Mouse (Mus musculus) forebrain, postnatal 0 days (tissue): ENCODE results near the gene Hspa12b. TPM values are rescaled to one million over a fixed set of nuclear protein-coding genes. Genes with fewer than 3 reads are reported as not detected.

Source experiments
- ATAC-seq: fragments of 200-750 bp; cut with Nextera tagmentation; 2 replicates; pipeline ENCODE4 v1.8.0; 2017; ENCODE audit warnings: mild to moderate bottlenecking, moderate library complexity
- DNase-seq: peaks from one replicate; pipeline ENCODE4 v3.0.0-alpha.2; 2015
- H3K27ac ChIP-seq: fragments of 300-500 bp; sonication (generic); 2 replicates; pipeline ENCODE4 v1.5.1; 2014; ENCODE audit warnings: low read depth, mild to moderate bottlenecking, antibody characterized with exemption, low read length, moderate library complexity, mixed read lengths
- H3K27me3 ChIP-seq: fragments of 300-500 bp; sonication (generic); 2 replicates; pipeline ENCODE4 v1.6.1; 2014; ENCODE audit warnings: mild to moderate bottlenecking, low read length, mixed read lengths; ENCODE audit not compliant: insufficient read depth
- H3K36me3 ChIP-seq: fragments of 300-500 bp; sonication (generic); 2 replicates; pipeline ENCODE4 v1.6.1; 2014; ENCODE audit warnings: mild to moderate bottlenecking, moderate library complexity; ENCODE audit not compliant: insufficient read depth
- H3K4me1 ChIP-seq: fragments of 300-500 bp; sonication (generic); 2 replicates; pipeline ENCODE4 v1.6.1; 2014; ENCODE audit warnings: antibody characterized with exemption; ENCODE audit not compliant: insufficient read depth
- H3K4me2 ChIP-seq: fragments of 300-500 bp; sonication (generic); 2 replicates; pipeline ENCODE4 v1.6.1; 2014; ENCODE audit warnings: low read depth, mild to moderate bottlenecking, moderate library complexity
- H3K4me3 ChIP-seq: fragments of 300-500 bp; sonication (generic); 2 replicates; pipeline ENCODE4 v1.5.1; 2014; ENCODE audit warnings: low read depth, low read length, mixed read lengths
- H3K9ac ChIP-seq: fragments of 300-500 bp; sonication (generic); 2 replicates; pipeline ENCODE4 v1.6.1; 2014; ENCODE audit warnings: mild to moderate bottlenecking
- H3K9me3 ChIP-seq: fragments of 300-500 bp; sonication (generic); 2 replicates; pipeline ENCODE4 v1.6.1; 2016; ENCODE audit warnings: low read length
- CTCF ChIP-seq: sonication (generic); IDR thresholded peaks from 2 replicates; pipeline ENCODE4 v1.5.1; 2016; ENCODE audit warnings: antibody characterized with exemption, control low read depth, low read depth
- WGBS: fragments of 180-500 bp; shearing (Covaris S2); extraction: QIAGEN DNeasy Blood & Tissue Kit; methylation state at CpG from one replicate; pipeline ENCODE4 v1.1.7; 2014; 5-methylcytosine and 5-hydroxymethylcytosine counted together
- polyA plus RNA-seq: library from polyadenylated mRNA; unstranded; fragments of >200 nt; fragmentation: Nextera tagmentation; extraction: Ambion mirVana; gene quantifications from 2 replicates; pipeline ENCODE4 v1.2.1, GENCODE M21; 2015
- total RNA-seq: library from RNA; depleted of rRNA; stranded (reverse); fragments of >200 nt; gene quantifications from 2 replicates; pipeline ENCODE4 v1.2.3, GENCODE M21; 2014

Hspa12b gene
- total and polyA plus RNA-seq, 2 experiments from 2014 or later, result 2.2 to 5.3 TPM

GRCm38 (mm10) chr2:131171401-131172104 lies 44.5 kb downstream of the Hspa12b start:
- DNase-seq (no peak), ATAC-seq (no peak)
- Histone ChIP-seq H3K4me2 (no peak overlapping the region; the same call in 1 of the 2 replicates), H3K4me1 (peaks cover 10% of the 10 kb centered on the region; the same call in 1 of the 2 replicates), H3K4me3 (no peak overlapping the region), H3K9ac (0 out of 2 replicates have a peak overlapping the region, but pooled peaks have one; percentile 18), H3K27me3 (no peaks in the 10 kb centered on the region), H3K36me3 (0 out of 2 replicates have a peak, but pooled peaks cover 14% of the 10 kb centered on the region), H3K27ac (no peak overlapping the region), H3K9me3 (no peaks in the 10 kb centered on the region)
- 20% methylated on average over 42 of the region's 43 CpGs for WGBS
- TF ChIP-seq CTCF, result peak; percentile 28; the same call in 1 of the 2 replicates

DNA sequence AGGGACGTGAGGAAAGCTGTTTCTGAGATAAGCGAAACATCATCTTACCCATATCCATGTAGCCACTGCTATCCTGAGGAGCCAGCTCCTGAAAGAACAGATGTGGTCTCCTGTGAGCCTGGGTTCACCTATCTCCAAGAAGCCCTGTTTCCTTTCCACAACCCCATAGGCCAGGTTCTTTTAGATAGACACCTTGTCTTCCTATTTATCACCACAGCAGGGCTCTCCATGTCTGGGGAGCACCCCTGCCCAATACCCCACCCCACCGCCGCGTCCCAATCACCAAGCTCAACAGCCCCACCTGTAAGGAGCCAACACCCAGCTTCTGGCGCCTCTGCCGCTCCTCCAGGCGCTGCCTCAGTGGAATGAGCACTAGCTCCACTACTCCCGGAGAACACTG lies 45.2 kb downstream of the Hspa12b start:
- ATAC-seq (no peak), DNase-seq (no peak)
- Histone ChIP-seq H3K4me1 (peaks cover 18% of the 10 kb centered on the region), H3K36me3 (0 out of 2 replicates have a peak, but pooled peaks cover 14% of the 10 kb centered on the region), H3K27ac (no peak overlapping the region), H3K4me2 (no peak overlapping the region), H3K27me3 (no peaks in the 10 kb centered on the region), H3K4me3 (no peak overlapping the region), H3K9me3 (no peaks in the 10 kb centered on the region), H3K9ac (no peak overlapping the region)
- TF ChIP-seq CTCF, result no peak
- WGBS, result 61% methylated on average over 9 of the region's 9 CpGs

DNA sequence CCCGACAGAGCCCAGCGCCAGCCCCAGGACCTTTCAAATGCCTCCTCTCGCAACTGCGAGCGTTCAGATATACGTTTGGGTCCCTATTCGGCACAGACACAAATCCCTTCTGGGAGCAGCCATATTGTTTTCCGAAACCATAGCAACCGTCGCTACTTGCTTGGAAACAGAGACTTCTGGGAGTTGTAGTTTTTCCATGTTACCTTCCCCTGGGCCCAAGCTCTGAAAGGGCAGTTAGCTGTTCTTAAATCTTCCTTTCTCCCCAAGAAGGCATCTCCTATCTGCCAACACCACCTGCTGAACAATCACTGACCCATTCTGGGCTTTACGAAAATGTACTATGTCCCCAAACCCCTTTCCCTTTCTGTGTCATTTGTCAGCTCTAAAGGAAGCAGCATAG lies 47.6 kb downstream of the Hspa12b start:
- ATAC-seq (peak; percentile 72), DNase-seq (peak; percentile 85)
- no peak overlapping the region for H3K9ac ChIP-seq
- peak overlapping the region; percentile 91 for H3K4me2 ChIP-seq
- H3K27ac ChIP-seq, result no peak overlapping the region
- whole genome bisulfite sequencing, result 5% methylated on average over 11 of the region's 11 CpGs
- peak overlapping the region; percentile 43 for H3K4me3 ChIP-seq
- no peak for TF ChIP-seq CTCF
- no peaks in the 10 kb centered on the region for H3K9me3 ChIP-seq
- peaks cover 31% of the 10 kb centered on the region for H3K4me1 ChIP-seq
- no peaks in the 10 kb centered on the region for H3K27me3 ChIP-seq
- peaks cover 14% of the 10 kb centered on the region; the same call in 1 of the 2 replicates for H3K36me3 ChIP-seq

GRCm38 (mm10) chr2:131175286-131175944 lies 48.3 kb downstream of the Hspa12b start:
- WGBS, result 70% methylated on average over 3 of the region's 3 CpGs
- Histone ChIP-seq H3K4me1 (peaks cover 33% of the 10 kb centered on the region), H3K9ac (no peak overlapping the region), H3K27me3 (no peaks in the 10 kb centered on the region), H3K36me3 (peaks cover 14% of the 10 kb centered on the region; the same call in 1 of the 2 replicates), H3K4me3 (no peak overlapping the region), H3K27ac (no peak overlapping the region), H3K4me2 (no peak overlapping the region), H3K9me3 (no peaks in the 10 kb centered on the region)
- DNase-seq, result no peak
- no peak for ATAC-seq
- no peak for TF ChIP-seq CTCF

GRCm38 (mm10) chr2:131175945-131176309 lies 48.8 kb downstream of the Hspa12b start:
- TF ChIP-seq CTCF, result no peak
- H3K4me2 ChIP-seq, result no peak overlapping the region
- H3K4me3 ChIP-seq, result no peak overlapping the region

GRCm38 (mm10) chr2:131176491-131176890 lies 49.4 kb downstream of the Hspa12b start:
- Histone ChIP-seq H3K36me3 (peaks cover 11% of the 10 kb centered on the region; the same call in 1 of the 2 replicates), H3K27me3 (no peaks in the 10 kb centered on the region), H3K9me3 (no peaks in the 10 kb centered on the region), H3K4me2 (no peak overlapping the region), H3K27ac (no peak overlapping the region), H3K4me3 (no peak overlapping the region), H3K9ac (no peak overlapping the region), H3K4me1 (peaks cover 33% of the 10 kb centered on the region)
- WGBS, result 62% methylated on average over 5 of the region's 5 CpGs
- no peak for TF ChIP-seq CTCF
- ATAC-seq (no peak), DNase-seq (no peak)

More at GRCm38 (mm10) chr2:131175945-131176309, 48.8 kb downstream of the Hspa12b start:
- H3K36me3 ChIP-seq, result peaks cover 14% of the 10 kb centered on the region; the same call in 1 of the 2 replicates
- no peak overlapping the region for H3K27ac ChIP-seq
- no peaks in the 10 kb centered on the region for H3K27me3 ChIP-seq
- peaks cover 33% of the 10 kb centered on the region for H3K4me1 ChIP-seq
- 81% methylated on average over 1 of the region's 1 CpGs for WGBS
- no peaks in the 10 kb centered on the region for H3K9me3 ChIP-seq
- ATAC-seq, result no peak
- no peak overlapping the region for H3K9ac ChIP-seq
- no peak for DNase-seq

DNA sequence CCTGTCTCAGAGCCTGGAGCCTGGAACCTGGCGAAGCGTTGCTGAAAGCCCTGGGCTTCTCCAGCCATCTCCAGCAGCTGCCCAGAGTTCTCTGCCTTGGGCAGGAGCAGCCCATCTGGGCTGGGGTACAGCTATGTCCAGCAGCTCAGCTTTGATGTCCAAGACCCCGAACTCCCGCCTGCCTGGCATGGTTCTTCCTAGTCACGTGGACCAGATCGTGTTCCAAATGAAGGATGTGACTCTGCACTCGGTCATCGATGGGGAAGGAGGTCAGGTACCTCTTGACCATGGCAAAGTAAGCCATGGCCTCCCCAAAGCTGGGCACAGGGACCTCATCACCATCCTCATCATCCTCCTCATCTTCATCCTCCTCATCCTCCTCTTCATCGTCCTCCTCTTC lies 50.9 kb downstream of the Hspa12b start:
- TF ChIP-seq CTCF, result no peak
- H3K27ac ChIP-seq, result no peak overlapping the region
- H3K9ac ChIP-seq, result peak overlapping the region; percentile 93; the same call in 1 of the 2 replicates
- H3K9me3 ChIP-seq, result no peaks in the 10 kb centered on the region
- WGBS, result 80% methylated on average over 9 of the region's 9 CpGs
- peak overlapping the region; percentile 84 for H3K4me3 ChIP-seq
- H3K4me2 ChIP-seq, result peak overlapping the region; percentile 98
- no peaks in the 10 kb centered on the region; the same call in 1 of the 2 replicates for H3K36me3 ChIP-seq
- peaks cover 33% of the 10 kb centered on the region for H3K4me1 ChIP-seq
- no peaks in the 10 kb centered on the region for H3K27me3 ChIP-seq
- DNase-seq (no peak), ATAC-seq (no peak)
